In genomic region chr19:38324147-38325028, GRCm38 (mm10) we compare ENCODE assay signal across 9 mouse cellular contexts.
DNase-seq lines count a peak whose midpoint lies in the region; ATAC-seq and TF ChIP-seq lines count a peak whose summit lies in the region.
"Had no signal": no experiment of that assay in that cellular context is flagged by ENCODE, and none has a peak within 500 bp of the region (broad histone marks: within the 10 kb centered on the region; RNA-seq: fewer than 3 reads in every experiment).

No protein-coding gene starts in this region.

- TF ChIP-seq EP300 in heart, postnatal 0 days (IDR thresholded peaks at IDR 0.05; ENCODE audit: low read depth), result no peak

- H3K27ac ChIP-seq in heart, postnatal 0 days (ENCODE audit: low read depth), result no peak overlapping the region
- H3K27ac ChIP-seq in heart, embryonic 11.5 days (ENCODE audit: low read depth, low read length), result no peak overlapping the region
- H3K27ac ChIP-seq in hindbrain, embryonic 10.5 days, result peak overlapping the region; percentile 59; the same call in 1 of the 2 replicates
- H3K27ac ChIP-seq: liver, embryonic 15.5 days had no signal

- no peaks in the 10 kb centered on the region for H3K36me3 ChIP-seq in heart, postnatal 0 days (replicated peaks; ENCODE audit: control insufficient read depth, insufficient read depth, low read length)
- H3K36me3 ChIP-seq in heart, embryonic 11.5 days (ENCODE audit: control insufficient read depth, insufficient read depth, low read length), result no peaks in the 10 kb centered on the region
- peaks cover 16% of the 10 kb centered on the region for H3K36me3 ChIP-seq in E14TG2a.4 (ENCODE audit: insufficient read depth, low read length)
- H3K36me3 ChIP-seq in hindbrain, embryonic 10.5 days, result no peaks in the 10 kb centered on the region
- H3K36me3 ChIP-seq: liver, embryonic 15.5 days had no signal

- ATAC-seq in heart, postnatal 0 days (ENCODE audit: insufficient read depth, low read depth), result no peak
- no peak for ATAC-seq in heart, embryonic 11.5 days (replicated peaks; ENCODE audit: insufficient number of reproducible peaks, low FRiP score, low TSS enrichment)
- ATAC-seq in inflammation-experienced regulatory T-cells, adult 6 months, result no peak

- H3K4me1 ChIP-seq in heart, postnatal 0 days (ENCODE audit: control insufficient read depth, insufficient read depth), result no peaks in the 10 kb centered on the region
- H3K4me1 ChIP-seq in heart, embryonic 11.5 days (ENCODE audit: control insufficient read depth, insufficient read depth, low read length), result no peaks in the 10 kb centered on the region
- H3K4me1 ChIP-seq in E14TG2a.4 (replicated peaks; ENCODE audit: low read depth, low read length), result peaks cover 75% of the 10 kb centered on the region
- peaks cover 21% of the 10 kb centered on the region for H3K4me1 ChIP-seq in hindbrain, embryonic 10.5 days (replicated peaks)
- H3K4me1 ChIP-seq: liver, embryonic 15.5 days had no signal

- no peak overlapping the region for H3K9ac ChIP-seq in heart, postnatal 0 days (replicated peaks; ENCODE audit: low read depth, low read length)
- no peak overlapping the region for H3K9ac ChIP-seq in heart, embryonic 11.5 days (ENCODE audit: low read depth, low read length)
- H3K9ac ChIP-seq: liver, embryonic 15.5 days had no signal

- H3K9me3 ChIP-seq in heart, postnatal 0 days (replicated peaks; ENCODE audit: control insufficient read depth, low read length), result no peaks in the 10 kb centered on the region
- H3K9me3 ChIP-seq in heart, embryonic 11.5 days (replicated peaks; ENCODE audit: control insufficient read depth, low read length), result no peaks in the 10 kb centered on the region
- H3K9me3 ChIP-seq in E14TG2a.4 (ENCODE audit: low read length), result no peaks in the 10 kb centered on the region
- no peaks in the 10 kb centered on the region for H3K9me3 ChIP-seq in hindbrain, embryonic 10.5 days
- H3K9me3 ChIP-seq: liver, embryonic 15.5 days had no signal

- WGBS in heart, postnatal 0 days, result 40% methylated on average over 10 of the region's 10 CpGs
- 45% methylated on average over 10 of the region's 10 CpGs for WGBS in heart, embryonic 11.5 days (ENCODE audit: insufficient replicate concordance)
- WGBS in hindbrain, embryonic 10.5 days, result 20% methylated on average over 10 of the region's 10 CpGs

- no peak overlapping the region for H3K4me3 ChIP-seq in heart, postnatal 0 days (ENCODE audit: low read depth, low read length)
- no peak overlapping the region for H3K4me3 ChIP-seq in heart, embryonic 11.5 days (ENCODE audit: low read depth, low read length)
- peak overlapping the region; percentile 86 for H3K4me3 ChIP-seq in E14TG2a.4 (replicated peaks; ENCODE audit: low read length)
- no peak overlapping the region for H3K4me3 ChIP-seq in hindbrain, embryonic 10.5 days
- H3K4me3 ChIP-seq: liver, embryonic 15.5 days had no signal

- H3K4me2 ChIP-seq in heart, postnatal 0 days (ENCODE audit: low read depth, low read length), result no peak overlapping the region
- no peak overlapping the region for H3K4me2 ChIP-seq in heart, embryonic 11.5 days
- H3K4me2 ChIP-seq: liver, embryonic 15.5 days had no signal

- no peak for DNase-seq in heart, postnatal 0 days (ENCODE audit: low spot score)
- DNase-seq in cerebellum, adult 9-10 months, result peak; percentile 51
- DNase-seq in hindbrain, embryonic 10.5 days (ENCODE audit: low spot score), result peak; percentile 40
- peak; percentile 3 for DNase-seq in retina, adult 2 months (ENCODE audit: low read depth, low spot score)
- no peak for DNase-seq in thymus, postnatal 10 days (ENCODE audit: low spot score in 2 of 2)

- TF ChIP-seq CTCF in heart, postnatal 0 days (IDR thresholded peaks at IDR 0.05; ENCODE audit: low read depth), result peak; percentile 41
- 0 out of 2 replicates have a peak, but pooled peaks have one; percentile 9 for TF ChIP-seq CTCF in E14TG2a.4 (conservative IDR thresholded peaks at IDR 0.05; ENCODE audit: low read length)

- H3K27me3 ChIP-seq in heart, postnatal 0 days (ENCODE audit: control insufficient read depth, insufficient read depth, low read length), result no peaks in the 10 kb centered on the region
- no peaks in the 10 kb centered on the region for H3K27me3 ChIP-seq in heart, embryonic 11.5 days (ENCODE audit: control insufficient read depth, insufficient read depth, low read length)
- no peaks in the 10 kb centered on the region for H3K27me3 ChIP-seq in E14TG2a.4 (ENCODE audit: insufficient read depth, low read length)
- H3K27me3 ChIP-seq in hindbrain, embryonic 10.5 days (ENCODE audit: insufficient read depth, poor library complexity, severe bottlenecking), result no peaks in the 10 kb centered on the region
- H3K27me3 ChIP-seq: liver, embryonic 15.5 days had no signal

Comparison
In these comparisons a context has a peak if more than half of its experiments do, and no peak if none do; other contexts are left out.
1. DNase-seq: peak in cerebellum, adult 9-10 months (single experiment), hindbrain, embryonic 10.5 days (single experiment) and retina, adult 2 months (single experiment); none in heart, postnatal 0 days (single experiment) and thymus, postnatal 10 days (0 of 2).